Mouse (Mus musculus): ENCODE measurements around the gene Anapc1.

DNA sequence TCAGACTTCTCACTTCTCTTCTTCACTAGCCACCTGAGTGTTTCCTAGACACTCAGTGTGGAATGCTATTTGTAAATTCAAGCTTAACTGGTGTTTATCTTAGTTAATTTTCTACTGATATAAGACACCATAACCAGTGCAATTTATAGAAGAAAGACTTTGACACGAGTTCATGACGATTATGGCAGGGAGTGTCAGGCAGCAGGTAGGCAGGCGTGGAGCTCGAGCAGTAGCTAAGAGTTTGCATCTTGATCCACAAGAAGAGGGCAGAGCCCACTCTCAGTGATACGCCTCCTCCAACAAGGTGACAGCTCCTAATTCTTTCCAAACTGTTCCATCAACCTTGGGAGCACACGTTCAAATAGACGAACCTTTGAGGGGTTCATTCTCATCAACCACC lies 39.4 kb upstream of the Anapc1 start:
- TF ChIP-seq GATA1 (IDR thresholded peaks at IDR 0.05; ENCODE audit: borderline replicate concordance, low read length): no peak
- no peak for TF ChIP-seq FLI1 (IDR thresholded peaks at IDR 0.05; ENCODE audit: low read length)
